Mouse (Mus musculus) intestine, postnatal 0 days (tissue): ENCODE results near the gene Nucb1. TPM values are rescaled to one million over a fixed set of nuclear protein-coding genes. Genes with fewer than 3 reads are reported as not detected.
"Not testable (repeated sequence)": the region's sequence is repeated elsewhere in the genome, so short reads cannot be mapped to it uniquely, and the experiment has no call there.

Experiments
- ATAC-seq: fragments of 200-750 bp; cut with Nextera tagmentation; 2 replicates; pipeline ENCODE4 v1.8.0; 2017; ENCODE audit warnings: mild to moderate bottlenecking, moderate TSS enrichment, moderate library complexity
- H3K27ac ChIP-seq: fragments of 300-500 bp; sonication (generic); 2 replicates; pipeline ENCODE4 v1.5.1; 2014; ENCODE audit warnings: mild to moderate bottlenecking, low read depth, low read length, moderate library complexity
- H3K27me3 ChIP-seq: fragments of 300-500 bp; sonication (generic); replicated peaks from 2 replicates; pipeline ENCODE4 v1.6.1; 2014; ENCODE audit warnings: low read length, mixed read lengths; ENCODE audit not compliant: control insufficient read depth, insufficient read depth
- H3K36me3 ChIP-seq: fragments of 300-500 bp; sonication (generic); 2 replicates; pipeline ENCODE4 v1.6.1; 2014; ENCODE audit warnings: mild to moderate bottlenecking, moderate library complexity; ENCODE audit not compliant: control insufficient read depth, insufficient read depth
- H3K4me1 ChIP-seq: fragments of 300-500 bp; sonication (generic); replicated peaks from 2 replicates; pipeline ENCODE4 v1.6.1; 2014; ENCODE audit warnings: antibody characterized with exemption, low read length, mixed read lengths; ENCODE audit not compliant: control insufficient read depth, insufficient read depth
- H3K4me2 ChIP-seq: fragments of 300-500 bp; sonication (generic); replicated peaks from 2 replicates; pipeline ENCODE4 v1.6.1; 2014; ENCODE audit warnings: low read depth, mild to moderate bottlenecking, moderate library complexity
- H3K4me3 ChIP-seq: fragments of 300-500 bp; sonication (generic); 2 replicates; pipeline ENCODE4 v1.5.1; 2014; ENCODE audit warnings: low read depth, low read length
- H3K9ac ChIP-seq: fragments of 300-500 bp; sonication (generic); 2 replicates; pipeline ENCODE4 v1.6.1; 2014; ENCODE audit warnings: mild to moderate bottlenecking, low read depth, low read length
- H3K9me3 ChIP-seq: fragments of 300-500 bp; sonication (generic); 2 replicates; pipeline ENCODE4 v1.6.1; 2016; ENCODE audit warnings: mixed run types; ENCODE audit not compliant: control insufficient read depth
- CTCF ChIP-seq: sonication (generic); IDR thresholded peaks from 2 replicates; pipeline ENCODE4 v1.5.1; 2016; ENCODE audit warnings: low read depth, mild to moderate bottlenecking, control low read depth, antibody characterized with exemption, moderate library complexity
- WGBS: fragments of 180-500 bp; shearing (Covaris S2); extraction: QIAGEN DNeasy Blood & Tissue Kit; methylation state at CpG from one replicate; pipeline ENCODE4 v1.1.7; 2014; 5-methylcytosine and 5-hydroxymethylcytosine counted together
- polyA plus RNA-seq: library from polyadenylated mRNA; unstranded; fragments of >200 nt; fragmentation: Nextera tagmentation; extraction: Ambion mirVana; gene quantifications from 2 replicates; pipeline ENCODE4 v1.2.1, GENCODE M21; 2015

Gene Nucb1
- polyA plus RNA-seq, 1 experiment from 2014 or later = 199 TPM

DNA sequence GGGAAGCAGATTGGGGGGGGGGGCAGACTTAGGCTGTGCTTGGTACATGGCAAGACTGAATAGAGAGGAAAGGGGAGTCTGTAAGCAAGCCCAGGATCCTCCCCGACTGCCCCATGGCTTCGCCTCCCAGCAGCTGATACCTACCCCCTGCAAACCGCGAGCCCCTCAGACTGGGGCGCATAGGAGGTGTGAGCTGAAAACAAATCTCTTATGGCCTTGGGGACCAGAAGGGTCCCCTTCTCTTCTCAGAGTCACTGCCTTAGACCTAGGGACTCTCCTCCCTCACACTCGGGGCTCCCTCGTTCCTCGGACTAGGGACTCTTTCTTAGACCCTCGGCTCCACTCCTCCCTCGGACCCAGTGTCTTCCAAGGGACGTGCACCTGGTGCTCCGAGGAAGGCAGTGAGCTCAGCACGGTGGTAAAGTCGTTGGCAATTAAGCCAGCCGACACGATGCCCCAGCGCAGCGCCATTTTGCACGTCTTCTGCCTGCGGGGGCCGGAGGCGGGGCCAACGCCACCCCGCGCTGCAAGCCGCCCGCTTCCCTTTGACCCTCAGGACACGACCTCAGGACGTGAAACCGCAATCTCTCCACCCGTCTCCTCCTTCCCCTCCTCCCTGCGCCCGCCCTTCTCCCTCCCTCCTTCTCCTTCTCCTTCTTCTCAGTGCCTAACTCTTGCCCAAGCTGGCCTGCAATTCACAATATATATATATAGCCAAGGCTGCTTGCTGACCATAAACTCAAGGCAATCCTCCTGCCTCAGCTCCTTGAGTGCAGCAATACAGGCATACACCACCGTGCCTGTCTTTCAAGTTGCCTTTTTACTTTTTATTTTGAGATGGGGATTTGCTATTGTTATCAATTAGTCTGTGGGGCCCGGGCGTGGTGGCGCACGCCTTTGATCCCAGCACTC lies 21.7 kb downstream of the Nucb1 start, which contains the start of gene Dhdh:
Gene Dhdh, minus strand, starts transcription at position 513 of the 912 bp plus-strand sequence.
- no peak for TF ChIP-seq CTCF
- 14% methylated on average over 36 of the region's 38 CpGs for WGBS
- ATAC-seq = peak; percentile 50; the same call in 1 of the 2 replicates
- Histone ChIP-seq H3K36me3 (peaks cover 13% of the 10 kb centered on the region; the same call in 1 of the 2 replicates), H3K27me3 (no peaks in the 10 kb centered on the region), H3K9me3 (no peaks in the 10 kb centered on the region), H3K9ac (peak within 1 kb of the TSS; percentile 38; the same call in 1 of the 2 replicates), H3K27ac (no peak within 1 kb of the TSS), H3K4me3 (peak within 1 kb of the TSS; percentile 39), H3K4me2 (peak within 1 kb of the TSS; percentile 71), H3K4me1 (no peaks in the 10 kb centered on the region)

DNA sequence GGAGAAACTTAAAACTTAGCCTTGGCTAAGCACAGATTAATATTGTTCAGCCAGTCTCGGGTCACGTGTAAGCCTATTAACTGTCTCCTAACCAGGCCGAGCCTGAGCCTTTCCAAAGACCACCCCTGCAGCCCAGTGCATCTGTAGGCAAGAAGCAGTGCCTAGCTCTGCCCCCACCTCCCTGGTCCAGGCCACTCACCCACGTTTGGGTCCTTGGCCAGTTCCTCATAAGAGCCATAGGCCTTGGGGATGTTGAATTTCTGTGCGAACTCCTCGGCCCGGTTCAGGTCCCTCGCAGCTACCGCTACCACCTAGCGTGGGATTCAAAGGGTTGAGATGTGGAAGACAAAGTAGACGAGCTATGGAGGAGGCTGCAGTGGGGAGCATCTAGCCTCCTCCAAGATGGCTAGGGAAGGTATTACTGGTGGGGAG lies 22.3 kb downstream of the Nucb1 start:
- no peak for TF ChIP-seq CTCF
- ATAC-seq = 0 out of 2 replicates have a peak, but pooled peaks have one; percentile 4
- Histone ChIP-seq H3K36me3 (peaks cover 6% of the 10 kb centered on the region; the same call in 1 of the 2 replicates), H3K9me3 (no peaks in the 10 kb centered on the region), H3K4me3 (peak overlapping the region; percentile 39; the same call in 1 of the 2 replicates), H3K4me1 (no peaks in the 10 kb centered on the region), H3K9ac (no peak overlapping the region), H3K4me2 (peak overlapping the region; percentile 71), H3K27ac (no peak overlapping the region), H3K27me3 (no peaks in the 10 kb centered on the region)
- 69% methylated on average over 11 of the region's 11 CpGs for WGBS

DNA sequence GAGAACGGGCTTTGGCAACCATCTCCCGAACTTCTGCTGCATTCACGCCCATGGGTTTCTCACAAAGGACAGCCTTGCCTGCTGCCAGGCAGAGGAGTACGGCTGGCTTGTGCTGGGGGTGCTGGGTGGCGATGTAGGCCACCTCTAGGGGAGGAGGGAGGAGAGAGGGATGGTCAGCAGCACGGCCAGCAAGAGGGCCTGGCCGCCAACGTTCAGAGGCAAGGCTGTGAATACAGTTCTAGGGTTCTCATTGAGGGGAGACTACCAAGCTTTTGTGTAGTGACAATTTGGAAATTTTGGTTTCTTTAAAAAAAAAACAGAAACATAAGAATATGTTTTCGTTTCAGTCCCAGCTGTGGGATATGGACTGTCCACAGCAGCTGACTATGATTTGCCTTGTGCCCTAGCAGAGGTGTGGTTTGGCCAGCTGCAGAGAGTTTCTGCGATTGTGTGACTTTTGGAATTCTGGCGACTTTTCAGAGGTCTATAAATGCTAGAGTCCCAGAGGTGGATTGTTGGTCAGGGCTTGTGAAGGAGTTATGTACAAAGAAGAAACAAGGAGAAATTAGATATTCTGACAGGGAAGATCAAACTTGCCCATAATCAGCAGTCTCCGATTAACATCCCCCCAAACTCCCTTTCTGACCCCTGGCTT lies 23.3 kb downstream of the Nucb1 start, which contains the start of gene Gm45808:
Gene Gm45808, minus strand, starts transcription at position 51 of the 655 bp plus-strand sequence.
- Histone ChIP-seq H3K36me3 (no peaks in the 10 kb centered on the region), H3K9me3 (no peaks in the 10 kb centered on the region), H3K4me3 (no peak within 1 kb of the TSS), H3K27ac (no peak within 1 kb of the TSS), H3K4me1 (no peaks in the 10 kb centered on the region), H3K9ac (no peak within 1 kb of the TSS), H3K4me2 (no peak within 1 kb of the TSS), H3K27me3 (no peaks in the 10 kb centered on the region)
- no peak for TF ChIP-seq CTCF
- ATAC-seq = no peak
- WGBS = 79% methylated on average over 12 of the region's 12 CpGs

DNA sequence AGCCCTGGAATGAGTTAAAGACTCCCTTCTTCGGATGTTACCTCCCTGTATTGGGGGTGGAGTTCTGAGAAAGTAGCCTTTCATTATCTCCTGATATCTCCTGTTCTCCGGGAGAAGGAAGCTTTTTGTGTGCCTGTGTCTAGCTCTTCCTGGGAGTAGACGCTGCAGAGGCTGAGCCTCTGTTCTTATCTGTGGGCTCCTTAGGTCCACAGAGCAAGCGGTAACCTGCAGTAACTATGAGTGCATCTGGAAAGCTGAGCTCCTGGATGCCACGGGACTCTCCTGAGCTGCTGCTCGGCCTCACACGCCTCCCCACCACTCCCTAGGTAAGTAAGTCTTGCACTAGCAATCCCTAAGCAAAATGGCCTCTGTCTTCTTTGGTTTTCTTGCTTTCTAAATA lies 24.0 kb downstream of the Nucb1 start:
- WGBS = 45% methylated on average over 7 of the region's 7 CpGs
- ATAC-seq = no peak
- TF ChIP-seq CTCF = no peak

DNA sequence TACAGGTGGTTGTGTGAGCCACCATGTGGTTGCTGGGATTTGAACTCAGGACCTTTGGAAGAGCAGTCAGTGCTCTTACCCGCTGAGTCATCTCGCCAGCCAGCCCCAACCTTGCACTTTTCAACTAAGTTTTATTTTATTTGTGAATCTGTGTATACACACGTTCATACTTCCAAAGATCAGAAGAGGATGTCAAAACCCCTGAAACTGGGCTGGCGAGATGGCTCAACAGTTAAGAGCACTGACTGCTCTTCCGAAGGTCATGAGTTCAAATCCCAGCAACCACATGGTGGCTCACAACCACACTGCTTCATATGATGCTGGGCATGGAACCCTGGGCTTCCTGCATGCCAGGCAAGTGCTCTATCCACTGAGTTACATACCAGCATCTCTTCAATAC lies 25.2 kb downstream of the Nucb1 start:
- H3K27me3 ChIP-seq, H3K4me2 ChIP-seq, H3K4me3 ChIP-seq, H3K36me3 ChIP-seq, H3K27ac ChIP-seq, H3K9me3 ChIP-seq, H3K4me1 ChIP-seq, H3K9ac ChIP-seq, ATAC-seq: not testable (repeated sequence)
- 93% methylated on average over 5 of the region's 5 CpGs for WGBS

More for the DNA sequence above, 24.0 kb downstream of the Nucb1 start:
- H3K27me3 ChIP-seq = no peaks in the 10 kb centered on the region
- H3K36me3 ChIP-seq = no peaks in the 10 kb centered on the region
- no peak overlapping the region for H3K27ac ChIP-seq
- no peak overlapping the region for H3K9ac ChIP-seq
- no peak overlapping the region for H3K4me3 ChIP-seq
- H3K9me3 ChIP-seq = no peaks in the 10 kb centered on the region
- no peak overlapping the region for H3K4me2 ChIP-seq
- no peaks in the 10 kb centered on the region for H3K4me1 ChIP-seq

DNA sequence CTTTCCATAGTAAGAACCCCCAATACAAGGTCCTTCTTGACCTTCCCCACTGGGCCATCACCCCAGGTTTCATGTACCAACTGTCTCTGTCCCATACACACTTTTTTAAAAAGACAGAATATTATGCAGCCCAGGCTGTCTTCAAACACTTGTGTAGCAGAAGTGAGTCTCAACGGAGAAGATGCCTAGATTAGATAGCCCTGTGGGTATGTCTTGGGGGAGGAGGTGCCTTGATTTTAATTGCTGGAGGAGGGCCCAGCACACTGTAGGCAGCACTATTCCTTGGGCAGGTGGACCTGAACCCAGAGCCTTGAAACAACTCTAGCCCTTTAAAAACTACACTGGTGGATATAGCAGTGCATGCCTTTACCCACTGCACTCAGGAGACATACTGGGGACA lies 28.0 kb downstream of the Nucb1 start:
- TF ChIP-seq CTCF = no peak
- WGBS = 54% methylated on average over 1 of the region's 1 CpGs
- H3K4me3 ChIP-seq = no peak overlapping the region
- no peaks in the 10 kb centered on the region for H3K36me3 ChIP-seq
- H3K9ac ChIP-seq = no peak overlapping the region
- ATAC-seq = no peak
- H3K4me1 ChIP-seq = no peaks in the 10 kb centered on the region
- H3K4me2 ChIP-seq = no peak overlapping the region
- no peak overlapping the region for H3K27ac ChIP-seq
- no peaks in the 10 kb centered on the region for H3K9me3 ChIP-seq
- no peaks in the 10 kb centered on the region for H3K27me3 ChIP-seq
